Mouse (Mus musculus): Measurements from ENCODE around the gene Gm8947. TPM values are rescaled to one million over a fixed set of nuclear protein-coding genes. Genes with fewer than 3 reads are reported as not detected.

Gene Gm8947
- total and polyA plus RNA-seq, 3 experiments, result 0.08 to 0.36 TPM; not detected in 1

DNA sequence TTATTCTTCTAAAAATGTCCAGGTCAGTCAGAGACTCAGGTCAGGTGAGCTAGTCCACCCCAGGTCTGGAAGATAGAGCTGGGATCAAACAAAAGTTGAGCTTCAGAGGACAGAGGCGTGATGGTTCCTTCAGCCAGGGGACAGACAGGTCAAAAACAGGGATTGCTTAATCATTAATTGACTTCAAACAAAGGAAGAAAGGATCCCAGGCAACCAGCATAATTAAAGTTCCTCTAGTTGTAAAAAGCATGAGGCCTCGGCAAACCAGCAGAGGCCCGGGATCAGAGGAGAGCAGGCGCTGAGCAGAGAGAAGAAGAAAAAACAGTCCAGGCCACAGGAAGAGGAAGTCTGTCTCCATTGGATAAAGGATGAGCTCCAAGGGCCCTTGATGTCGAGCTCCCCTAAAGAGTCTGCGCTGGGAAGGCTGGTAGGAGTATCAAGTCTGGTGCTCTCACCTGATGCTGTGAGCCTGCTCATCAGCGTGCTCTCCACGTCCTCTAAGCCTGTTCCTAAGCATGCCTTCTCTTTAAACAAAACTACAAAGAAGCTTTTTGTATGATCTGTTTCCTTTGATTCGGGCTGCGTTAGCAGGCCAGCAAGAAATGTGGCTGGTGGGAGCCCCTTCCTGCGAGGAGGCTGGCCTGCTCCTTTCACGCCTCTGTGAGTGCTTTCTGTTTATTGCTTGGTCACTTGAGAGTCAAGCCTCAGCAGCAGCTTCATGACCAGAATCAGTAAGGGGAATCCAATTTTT, 24.7 kb upstream of the Gm8947 start:
- Histone ChIP-seq H3K4me2 (ENCODE audit: insufficient read depth, low read depth, poor library complexity, severe bottlenecking) (no peak overlapping the region), H3K4me3 (replicated peaks in 1 of 3; ENCODE audit: low read depth in 2 of 3, low read length in 2 of 3, poor library complexity in 1 of 3) (no peak overlapping the region), H3K36me3 (replicated peaks in 1 of 2; ENCODE audit: control insufficient read depth in 1 of 2, insufficient read depth in 1 of 2, low read length in 1 of 2) (no peaks in the 10 kb centered on the region), H3K27me3 (replicated peaks) (no peaks in the 10 kb centered on the region), H3K79me2 (replicated peaks; ENCODE audit: control insufficient read depth, extremely low read depth, insufficient read depth, poor library complexity, severe bottlenecking) (no peaks in the 10 kb centered on the region), H3K9ac (ENCODE audit: insufficient read depth, low read depth) (no peak overlapping the region), H3K27ac (ENCODE audit: insufficient read depth, low read depth) (no peak overlapping the region), H3K9me3 (replicated peaks; ENCODE audit: low read length) (no peaks in the 10 kb centered on the region), H3K4me1 (ENCODE audit: control insufficient read depth in 1 of 2, insufficient read depth in 2 of 2) (no peaks in the 10 kb centered on the region; a peak in 2 of 4 replicates)
- no peak for DNase-seq (ENCODE audit: extremely low read depth)
- in situ Hi-C loops (cut with MboI; ENCODE audit: low pct_ligation_motif_present, low pct_unique_long_range_greater_than_20kb, low sequenced_read_pairs) (no loop called here), dilution Hi-C loops (cut with MboI; ENCODE audit: extremely low pct_ligation_motif_present, extremely low pct_unique_long_range_greater_than_20kb, low sequenced_read_pairs) (no loop called here)
- no peak for TF ChIP-seq USF1 (IDR thresholded peaks at IDR 0.05; ENCODE audit: low read depth, low read length)
- no peak for TF ChIP-seq RCOR1 (conservative IDR thresholded peaks at IDR 0.05; ENCODE audit: low read depth, low read length)
- TF ChIP-seq CTCF (conservative IDR thresholded peaks at IDR 0.05 in 1 of 2, IDR thresholded peaks at IDR 0.05 in 1 of 2; ENCODE audit: low read depth in 2 of 2, low read length in 2 of 2), result no peak
- no peak for TF ChIP-seq E2F4 (IDR thresholded peaks at IDR 0.05; ENCODE audit: insufficient replicate concordance, low read depth, low read length)
- TF ChIP-seq ETS1 (conservative IDR thresholded peaks at IDR 0.05; ENCODE audit: low read depth, low read length), result no peak
- TF ChIP-seq NRF1 (IDR thresholded peaks at IDR 0.05; ENCODE audit: low read depth, low read length), result no peak

DNA sequence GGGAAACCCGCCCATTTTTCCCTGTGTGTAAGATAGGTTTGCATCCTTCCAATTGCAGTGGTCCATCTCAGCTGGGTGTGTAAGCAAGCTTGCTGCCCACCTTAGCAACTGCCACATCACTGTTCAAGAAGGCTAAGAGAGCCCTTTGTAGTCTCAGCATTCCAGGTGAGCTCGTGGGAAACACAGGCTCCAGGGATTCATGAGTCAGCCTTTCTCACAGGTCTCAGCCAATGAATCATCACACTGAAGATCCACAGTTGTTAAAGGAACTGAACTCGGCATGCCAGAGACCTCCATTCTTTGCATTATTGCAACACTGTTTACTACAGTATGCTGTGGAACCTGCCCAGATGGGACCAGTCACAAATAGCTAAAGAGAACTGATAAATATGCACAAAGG, 23.5 kb upstream of the Gm8947 start:
- no peaks in the 10 kb centered on the region for H3K79me2 ChIP-seq (replicated peaks; ENCODE audit: control insufficient read depth, extremely low read depth, insufficient read depth, poor library complexity, severe bottlenecking)
- no peak overlapping the region for H3K27ac ChIP-seq (ENCODE audit: insufficient read depth, low read depth)
- no peak for DNase-seq (ENCODE audit: extremely low read depth)
- H3K27me3 ChIP-seq (replicated peaks), result no peaks in the 10 kb centered on the region
- H3K9me3 ChIP-seq (replicated peaks; ENCODE audit: low read length), result no peaks in the 10 kb centered on the region
- TF ChIP-seq ETS1 (conservative IDR thresholded peaks at IDR 0.05; ENCODE audit: low read depth, low read length) (no peak), ELF1 (IDR thresholded peaks at IDR 0.05; ENCODE audit: low read depth, low read length) (no peak), RAD21 (IDR thresholded peaks at IDR 0.05; ENCODE audit: low read depth, low read length) (no peak), KAT2A (IDR thresholded peaks at IDR 0.05; ENCODE audit: insufficient replicate concordance, low read length) (no peak)
- H3K4me1 ChIP-seq (ENCODE audit: control insufficient read depth in 1 of 2, insufficient read depth in 2 of 2), result no peaks in the 10 kb centered on the region; a peak in 2 of 4 replicates
- H3K4me3 ChIP-seq (replicated peaks in 1 of 3; ENCODE audit: low read depth in 2 of 3, low read length in 2 of 3, poor library complexity in 1 of 3), result no peak overlapping the region
- dilution Hi-C loops (cut with MboI; ENCODE audit: extremely low pct_ligation_motif_present, extremely low pct_unique_long_range_greater_than_20kb, low sequenced_read_pairs) (no loop called here), in situ Hi-C loops (cut with MboI; ENCODE audit: low pct_ligation_motif_present, low pct_unique_long_range_greater_than_20kb, low sequenced_read_pairs) (no loop called here)
- H3K36me3 ChIP-seq (replicated peaks in 1 of 2; ENCODE audit: control insufficient read depth in 1 of 2, insufficient read depth in 1 of 2, low read length in 1 of 2), result no peaks in the 10 kb centered on the region
- no peak overlapping the region for H3K4me2 ChIP-seq (ENCODE audit: insufficient read depth, low read depth, poor library complexity, severe bottlenecking)
- no peak overlapping the region for H3K9ac ChIP-seq (ENCODE audit: insufficient read depth, low read depth)

DNA sequence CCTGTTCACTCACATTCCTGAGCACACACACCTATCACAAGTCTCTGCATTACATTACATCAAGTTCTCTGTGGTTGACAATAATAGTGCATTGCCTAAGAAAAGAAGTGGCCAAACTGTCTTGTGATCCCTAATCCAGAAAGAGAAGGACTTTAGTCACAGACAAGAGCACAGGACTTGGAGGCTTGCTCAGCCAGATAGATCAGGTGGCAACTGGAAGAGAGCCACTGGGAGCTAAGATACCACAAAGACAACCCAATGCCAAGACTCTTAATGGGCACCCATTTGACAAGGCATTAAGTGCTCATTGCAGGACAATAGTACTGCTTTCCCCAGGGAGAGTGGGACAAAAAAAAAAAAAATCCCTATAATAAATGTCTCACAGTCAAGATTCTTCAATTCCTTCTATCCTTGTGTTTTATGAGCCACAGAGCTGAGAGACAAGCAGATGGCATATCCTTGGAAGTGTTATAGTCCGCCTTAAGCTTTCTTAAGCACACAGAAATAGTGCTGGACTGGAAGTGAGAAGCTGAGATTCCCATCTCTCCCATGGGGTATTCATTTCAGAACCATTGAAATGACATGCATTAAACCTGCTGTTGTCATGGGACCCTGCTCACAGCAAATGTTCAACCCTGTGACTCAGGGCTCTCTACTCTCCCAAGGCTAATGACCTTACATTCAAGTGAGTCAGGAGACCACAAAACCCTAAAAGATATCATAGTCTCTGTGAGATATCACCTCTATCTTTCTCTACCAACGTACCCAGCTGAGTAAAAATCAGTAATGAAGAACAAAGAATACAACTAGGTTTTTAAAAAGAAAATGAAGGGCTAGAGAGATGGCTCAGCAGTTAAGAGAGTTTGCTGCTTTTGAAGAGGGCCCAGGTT, 20.4 kb upstream of the Gm8947 start:
- H3K79me2 ChIP-seq (replicated peaks; ENCODE audit: control insufficient read depth, extremely low read depth, insufficient read depth, poor library complexity, severe bottlenecking), result no peaks in the 10 kb centered on the region
- H3K27ac ChIP-seq (ENCODE audit: insufficient read depth, low read depth), result no peak overlapping the region
- no peak overlapping the region for H3K9ac ChIP-seq (ENCODE audit: insufficient read depth, low read depth)
- peaks cover 0 to 7% of the 10 kb centered on the region in 2 experiments; a peak in 2 of 4 replicates for H3K4me1 ChIP-seq (ENCODE audit: control insufficient read depth in 1 of 2, insufficient read depth in 2 of 2)
- no peak overlapping the region for H3K4me2 ChIP-seq (ENCODE audit: insufficient read depth, low read depth, poor library complexity, severe bottlenecking)
- H3K9me3 ChIP-seq (replicated peaks; ENCODE audit: low read length), result no peaks in the 10 kb centered on the region
- DNase-seq (ENCODE audit: extremely low read depth), result no peak
- H3K4me3 ChIP-seq (replicated peaks in 1 of 3; ENCODE audit: low read depth in 2 of 3, low read length in 2 of 3, poor library complexity in 1 of 3), result no peak overlapping the region
- H3K36me3 ChIP-seq (replicated peaks in 1 of 2; ENCODE audit: control insufficient read depth in 1 of 2, insufficient read depth in 1 of 2, low read length in 1 of 2), result no peaks in the 10 kb centered on the region
- in situ Hi-C loops (cut with MboI; ENCODE audit: low pct_ligation_motif_present, low pct_unique_long_range_greater_than_20kb, low sequenced_read_pairs) (no loop called here), dilution Hi-C loops (cut with MboI; ENCODE audit: extremely low pct_ligation_motif_present, extremely low pct_unique_long_range_greater_than_20kb, low sequenced_read_pairs) (no loop called here)
- no peaks in the 10 kb centered on the region for H3K27me3 ChIP-seq (replicated peaks)
- TF ChIP-seq TCF12 (IDR thresholded peaks at IDR 0.05; ENCODE audit: low read depth, low read length) (no peak), NELFE (IDR thresholded peaks at IDR 0.05; ENCODE audit: low read depth, low read length) (no peak), USF2 (conservative IDR thresholded peaks at IDR 0.05; ENCODE audit: low read depth, low read length) (no peak), POLR2A (IDR thresholded peaks at IDR 0.05; ENCODE audit: low read depth, low read length) (no peak)
